Mouse (Mus musculus): ENCODE measurements around the gene Zfp618.
A peak's percentile ranks its signal among the peaks of the same experiment; 100 is the strongest.

Gene Zfp618

GRCm38 (mm10) chr4:62965497-62966302 is at the start of gene Zfp618:
Zfp618 (plus strand) TSS chr4:62965573.
- DNase-seq = peak; percentile 20 to 74

GRCm38 (mm10) chr4:62917056-62917455 is 48.3 kb upstream of the Zfp618 start:
- DNase-seq = no peak

GRCm38 (mm10) chr4:62933798-62934197 is 31.6 kb upstream of the Zfp618 start:
- DNase-seq = peak; percentile 6 to 35

GRCm38 (mm10) chr4:62935589-62936218 is 29.7 kb upstream of the Zfp618 start:
- DNase-seq = no peak

GRCm38 (mm10) chr4:62941961-62942892 is 23.1 kb upstream of the Zfp618 start:
- DNase-seq = no peak

- peak; percentile 57 to 68 for DNase-seq
These were observed 21.0 kb upstream of the Zfp618 start for GRCm38 (mm10) chr4:62944326-62944879.

- no peak for DNase-seq
These were observed 1.6 kb upstream of the Zfp618 start for GRCm38 (mm10) chr4:62963806-62964205.

- no peak for DNase-seq
These were observed 403 bp upstream of the Zfp618 start for GRCm38 (mm10) chr4:62964844-62965496.

GRCm38 (mm10) chr4:62969526-62969925 is 4.2 kb downstream of the Zfp618 start:
- no peak for DNase-seq

- DNase-seq = no peak
These were observed 6.6 kb downstream of the Zfp618 start for GRCm38 (mm10) chr4:62971991-62972390.

- DNase-seq = no peak
These were observed 7.7 kb downstream of the Zfp618 start for GRCm38 (mm10) chr4:62973086-62973485.

GRCm38 (mm10) chr4:62974901-62975300 is 9.5 kb downstream of the Zfp618 start:
- no peak for DNase-seq

GRCm38 (mm10) chr4:62975541-62975940 is 10.2 kb downstream of the Zfp618 start:
- no peak for DNase-seq

- DNase-seq = peak; percentile 76 to 77
These were observed 12.1 kb downstream of the Zfp618 start for GRCm38 (mm10) chr4:62977454-62977853.

- no peak for DNase-seq
These were observed 13.1 kb downstream of the Zfp618 start for GRCm38 (mm10) chr4:62978501-62978911.

- no peak for DNase-seq
These were observed 16.2 kb downstream of the Zfp618 start for GRCm38 (mm10) chr4:62981572-62981971.

- DNase-seq = no peak
These were observed 18.2 kb downstream of the Zfp618 start for GRCm38 (mm10) chr4:62983556-62983955.

- no peak for DNase-seq
These were observed 26.0 kb downstream of the Zfp618 start for GRCm38 (mm10) chr4:62991336-62991735.

- DNase-seq = no peak
These were observed 27.8 kb downstream of the Zfp618 start for GRCm38 (mm10) chr4:62993190-62993589.

- DNase-seq = no peak
These were observed 32.2 kb downstream of the Zfp618 start for GRCm38 (mm10) chr4:62997606-62998005.

GRCm38 (mm10) chr4:62998431-62998835 is 33.1 kb downstream of the Zfp618 start:
- DNase-seq = peak; percentile 65 to 71

GRCm38 (mm10) chr4:62998908-62999307 is 33.5 kb downstream of the Zfp618 start:
- DNase-seq = peak; percentile 36 to 72
